Mouse (Mus musculus) gastrocnemius, postnatal 4 days (tissue): ENCODE measurements around the gene Glrp1. TPM values are rescaled to one million over a fixed set of nuclear protein-coding genes. Genes with fewer than 3 reads are reported as not detected.

ENCODE experiments used
- DNase-seq, 2 experiments: peaks; one replicate each; pipeline ENCODE4 v3.0.0; 2021 to 2022; ENCODE audit warnings: low spot score in 2 of 2, mixed read lengths in 2 of 2
- long read RNA-seq, 2 experiments: library from polyadenylated mRNA; stranded (forward); transcript quantifications; one replicate each; pipeline ENCODE4 v2.0.0; 2021
- total RNA-seq, 2 experiments: library from RNA; stranded (reverse); gene quantifications; 2 replicates each; pipeline ENCODE4 v1.2.3; 2021

Gene Glrp1
- not detected for total RNA-seq
- long read RNA-seq, experiment 1, result 0 reads
- long read RNA-seq, experiment 2, result 0 reads

GRCm38 (mm10) chr1:88509789-88510188 is at the start of gene Glrp1:
Glrp1 (minus strand) TSS chr1:88510066.
- no peak for DNase-seq

GRCm38 (mm10) chr1:88559258-88559657 is 49.4 kb upstream of the Glrp1 start:
- no peak for DNase-seq

DNA sequence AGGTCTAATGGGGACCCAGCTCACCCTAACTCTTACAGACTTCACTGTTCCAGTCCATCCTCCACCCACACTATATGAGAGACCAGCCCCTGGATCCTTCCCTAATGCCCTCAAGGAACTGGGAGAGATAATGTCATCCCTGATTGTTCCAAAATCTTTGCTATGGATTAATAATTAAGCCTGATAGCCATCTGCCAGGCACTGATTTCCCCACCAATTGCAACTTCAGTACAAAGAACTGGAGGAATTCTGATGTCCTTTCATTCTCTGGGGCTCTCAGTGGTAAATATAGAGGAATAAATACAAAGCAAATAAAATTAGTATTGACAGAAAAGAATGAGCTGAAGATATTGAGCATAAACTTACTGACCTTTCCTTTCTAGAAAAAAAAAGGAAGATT is 48.9 kb upstream of the Glrp1 start:
- DNase-seq, result no peak

DNA sequence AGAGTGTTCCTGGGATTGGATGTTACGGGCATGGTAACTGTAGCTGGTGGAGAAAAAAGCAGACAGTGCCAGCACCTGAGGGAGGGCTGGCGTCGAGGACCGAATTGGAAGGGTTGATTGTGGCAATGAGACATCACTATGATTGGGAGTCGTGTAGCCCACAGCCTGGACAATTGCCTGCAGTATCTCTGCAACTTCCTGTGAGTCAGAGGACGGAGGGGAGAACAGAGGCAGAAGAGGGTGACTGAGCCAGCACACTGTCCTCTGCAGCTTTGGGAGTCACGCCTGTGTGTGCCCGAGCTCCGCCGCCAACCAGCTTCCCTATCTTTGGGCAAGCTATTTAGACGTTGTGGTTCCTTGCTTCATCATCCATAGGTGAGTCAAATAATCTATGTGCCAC is 46.5 kb upstream of the Glrp1 start:
- no peak for DNase-seq

- DNase-seq, result no peak
Measured at GRCm38 (mm10) chr1:88553500-88554187, 43.8 kb upstream of the Glrp1 start.

DNA sequence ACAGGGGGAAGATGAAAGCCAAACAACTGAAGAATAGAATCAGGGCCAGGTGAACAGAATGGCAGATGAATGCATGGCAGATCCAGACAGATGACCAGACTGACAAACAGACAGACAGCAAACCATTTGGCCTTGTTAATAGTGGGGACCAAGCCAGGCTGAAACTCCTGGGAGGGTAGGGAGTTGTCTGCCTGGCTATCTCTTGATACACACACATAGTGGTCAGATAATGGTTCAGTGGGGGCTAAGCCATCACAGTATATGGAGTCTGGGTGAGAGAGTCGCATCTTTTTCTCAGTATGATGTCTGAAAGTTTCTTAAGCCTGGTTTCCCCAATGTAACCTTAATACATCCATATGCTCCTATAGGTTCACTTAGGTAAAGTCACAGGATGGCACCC is 39.4 kb upstream of the Glrp1 start:
- no peak for DNase-seq

DNA sequence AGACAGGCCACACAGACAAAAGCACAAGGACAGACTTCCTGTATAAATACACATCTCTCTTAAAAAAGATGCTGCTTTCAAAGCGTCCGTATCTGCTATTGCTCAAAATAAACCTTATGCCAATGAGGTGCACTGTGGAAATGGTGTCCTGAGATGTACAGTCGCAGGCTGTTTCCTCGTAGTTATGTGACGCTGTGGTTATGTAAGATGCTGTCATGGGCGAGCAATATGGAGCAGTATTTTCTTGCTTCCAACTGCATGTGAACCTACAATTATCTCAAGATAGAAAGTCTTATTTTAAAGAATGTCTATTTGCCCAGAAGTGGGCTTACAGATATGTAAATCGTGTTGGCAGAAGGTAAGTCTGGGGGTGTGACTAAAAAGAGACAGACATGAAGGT is 37.3 kb upstream of the Glrp1 start:
- DNase-seq, result no peak

- DNase-seq, result no peak
Measured at GRCm38 (mm10) chr1:88543608-88544007, 33.7 kb upstream of the Glrp1 start.

GRCm38 (mm10) chr1:88539823-88540222 is 30.0 kb upstream of the Glrp1 start:
- no peak for DNase-seq

GRCm38 (mm10) chr1:88539256-88539655 is 29.4 kb upstream of the Glrp1 start:
- DNase-seq, result no peak

- DNase-seq, result no peak
Measured at GRCm38 (mm10) chr1:88536308-88536707, 26.4 kb upstream of the Glrp1 start.

GRCm38 (mm10) chr1:88534091-88534490 is 24.2 kb upstream of the Glrp1 start:
- DNase-seq, result no peak

- no peak for DNase-seq
Measured at GRCm38 (mm10) chr1:88526161-88526560, 16.3 kb upstream of the Glrp1 start.

GRCm38 (mm10) chr1:88525622-88526021 is 15.8 kb upstream of the Glrp1 start:
- DNase-seq, result no peak

DNA sequence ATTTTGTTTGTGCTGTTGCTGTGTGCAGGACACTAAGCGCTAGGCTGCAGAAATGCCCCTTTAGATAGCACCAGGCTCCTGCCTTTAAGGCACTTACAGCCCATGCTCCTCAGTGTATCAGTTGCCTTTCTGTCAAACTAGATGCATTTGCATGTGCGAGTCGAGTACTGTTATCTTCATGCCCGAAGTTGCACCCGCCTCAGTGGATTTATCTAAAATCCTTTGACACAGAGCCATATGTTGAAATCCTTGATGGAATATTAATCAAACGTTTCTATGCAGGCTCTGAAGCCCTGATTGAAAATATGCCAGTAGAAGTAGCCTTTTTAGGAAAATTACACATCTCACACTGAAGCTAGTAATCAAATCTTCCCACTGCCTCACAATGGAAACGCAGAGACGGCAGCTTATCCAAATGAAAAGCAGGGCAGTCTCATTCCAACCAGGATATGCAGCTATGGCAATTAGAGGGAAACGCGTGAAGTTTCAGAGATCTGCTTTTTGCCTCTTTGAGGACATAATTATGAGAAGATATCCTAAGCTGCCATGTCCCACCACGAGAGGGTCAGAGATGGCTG is 11.4 kb upstream of the Glrp1 start:
- DNase-seq, result no peak

GRCm38 (mm10) chr1:88513613-88514012 is 3.7 kb upstream of the Glrp1 start:
- no peak for DNase-seq

DNA sequence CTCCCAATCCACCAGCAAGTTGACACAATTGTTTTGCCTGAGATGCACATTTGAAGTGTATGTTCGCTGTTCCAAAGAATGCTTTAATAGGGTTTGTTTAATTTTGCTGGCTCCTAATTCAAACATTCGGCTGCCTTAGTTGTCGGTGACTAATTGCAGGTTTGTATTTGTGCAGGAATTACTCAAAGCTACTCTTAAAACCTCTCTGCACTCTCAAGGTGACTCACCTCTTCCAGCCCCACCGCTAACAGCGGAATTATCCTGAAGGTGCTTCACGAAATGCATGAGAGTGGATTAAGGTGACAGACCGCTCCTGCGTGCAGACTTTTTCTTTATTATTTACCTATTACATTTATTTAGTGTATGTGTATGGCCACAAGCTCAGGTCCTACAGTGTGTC is 2.0 kb downstream of the Glrp1 start:
- DNase-seq, result no peak

- no peak for DNase-seq
Measured at GRCm38 (mm10) chr1:88507214-88507613, 2.7 kb downstream of the Glrp1 start.

- DNase-seq, result no peak
Measured at GRCm38 (mm10) chr1:88506412-88506811, 3.5 kb downstream of the Glrp1 start.

DNA sequence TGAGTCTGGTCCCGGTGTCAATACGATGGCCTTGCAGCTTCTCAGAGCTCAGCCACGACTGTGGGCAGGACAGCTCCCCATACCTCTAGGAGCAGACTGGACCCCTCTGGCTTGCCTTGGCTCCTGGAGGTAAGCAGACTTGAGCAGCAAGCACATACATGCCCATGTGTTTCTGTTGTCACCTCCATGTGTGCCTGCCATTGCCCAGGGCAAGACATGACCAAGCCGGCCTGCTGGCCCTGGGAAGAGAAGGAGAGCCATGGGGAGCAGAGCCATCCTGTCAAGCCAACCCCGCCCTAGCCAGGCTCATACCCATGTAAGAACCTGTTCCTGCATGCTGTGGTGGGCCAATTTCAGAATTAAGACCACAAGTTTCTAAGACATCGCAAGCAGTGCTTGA is 4.2 kb downstream of the Glrp1 start:
- no peak for DNase-seq

GRCm38 (mm10) chr1:88504531-88504945 is 5.3 kb downstream of the Glrp1 start:
- no peak for DNase-seq

GRCm38 (mm10) chr1:88502822-88503221 is 7.0 kb downstream of the Glrp1 start:
- no peak for DNase-seq

DNA sequence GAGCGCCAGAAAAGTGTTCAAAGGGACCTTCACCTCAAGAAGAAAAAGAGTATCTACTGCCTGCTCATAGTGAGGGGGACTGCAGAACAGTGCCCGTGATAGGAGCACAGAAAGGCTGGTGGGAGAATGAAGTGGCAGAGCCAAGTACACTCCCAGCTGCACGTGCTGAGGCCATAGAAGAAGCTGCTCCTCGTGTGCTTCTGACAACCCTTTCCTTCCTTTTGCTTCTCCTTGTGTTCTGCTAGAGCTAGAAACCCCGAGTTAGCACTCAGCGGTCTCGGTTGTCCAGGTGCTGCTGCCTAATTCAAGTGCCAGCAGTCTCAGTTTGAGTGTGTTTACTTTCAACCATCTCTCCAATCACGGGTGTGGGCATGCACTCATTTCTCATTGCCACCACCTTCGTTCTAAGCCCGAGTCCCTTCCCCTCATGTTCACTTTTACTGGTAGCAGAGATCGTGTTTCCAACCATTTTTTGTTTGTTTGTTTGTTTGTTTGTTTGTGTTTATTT is 10.6 kb downstream of the Glrp1 start:
- DNase-seq, result no peak
